Mouse (Mus musculus) gastrocnemius, postnatal 14 days (tissue): ENCODE measurements at regions not wholly inside any gene's neighbourhood (a gene's known extent, or its start where the extent isn't known, plus 50 kb on each side); places are given as distances from the start of the nearest gene placed in this dataset.

Experiments used
- DNase-seq: peaks from one replicate; pipeline ENCODE4 v3.0.0; 2021; ENCODE audit warnings: mixed read lengths
- intact Hi-C: fragments of 180-260 bp; cut with DNase I; formaldehyde crosslinking; loops from one replicate; pipeline ENCODE4 v1.15.1; 2025; ENCODE audit warnings: low total_unique reads

DNA sequence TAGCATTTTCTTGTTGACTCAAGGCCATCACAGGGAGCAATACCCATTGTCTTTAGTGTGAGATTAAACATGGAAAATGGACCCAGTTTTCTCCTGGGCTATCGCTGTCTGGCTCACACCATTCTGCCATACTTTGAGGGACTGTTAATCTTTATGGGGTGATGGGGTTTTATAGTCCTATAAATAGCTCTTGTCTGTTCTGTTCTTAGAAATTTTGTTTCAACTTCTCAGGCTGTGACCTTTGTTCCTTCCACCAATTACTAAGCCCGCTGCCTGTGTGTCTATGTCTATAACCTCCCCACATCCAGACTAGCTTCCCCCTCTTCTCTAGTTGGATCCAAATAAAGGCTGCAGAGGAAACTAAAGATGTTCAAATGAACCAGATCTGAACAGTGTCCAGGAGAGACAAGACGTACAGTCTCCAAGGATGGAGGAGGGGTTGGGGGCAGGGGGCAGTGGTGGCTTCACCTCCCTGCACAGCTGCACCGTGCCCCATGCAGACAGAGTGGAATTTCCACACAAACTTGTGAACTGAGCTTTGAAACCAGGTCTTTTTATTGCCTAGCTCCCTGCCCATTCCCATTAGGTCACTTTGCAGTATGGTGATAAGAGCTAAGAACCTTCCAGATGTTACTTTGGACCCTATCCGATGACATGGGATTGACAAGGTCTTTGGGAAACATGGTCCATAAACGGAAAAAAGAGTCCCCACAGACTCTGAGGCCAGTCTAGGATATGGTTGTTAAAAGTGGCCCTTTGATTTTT is 69.9 kb upstream of the Tpm1 start:
- DNase-seq: no peak

GRCm38 (mm10) chr9:67118429-67118828 is 69.2 kb upstream of the Tpm1 start:
- intact Hi-C loops: no loop called here

More for the DNA sequence above, 69.9 kb upstream of the Tpm1 start:
- intact Hi-C loops: no loop called here

DNA sequence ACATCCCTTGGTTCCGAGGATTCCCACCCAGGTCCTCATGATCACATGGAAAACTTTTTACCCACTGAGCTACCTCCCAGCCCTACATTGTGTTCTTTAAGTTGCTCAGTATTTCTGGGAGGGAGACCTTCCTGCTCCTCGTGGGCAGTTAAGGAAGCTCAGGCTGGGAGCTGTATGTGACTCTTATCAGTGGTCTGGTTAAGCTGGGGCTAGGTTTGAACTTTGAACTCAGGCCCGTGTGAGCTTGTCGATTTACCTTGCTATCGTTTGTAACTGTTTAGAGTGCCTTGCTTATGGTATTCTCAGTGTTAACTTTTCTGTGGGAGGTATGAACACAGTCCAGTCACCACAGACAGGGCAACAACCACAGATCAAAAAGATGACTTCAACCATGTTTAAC is 68.4 kb upstream of the Tpm1 start:
- intact Hi-C loops: no loop called here
- no peak for DNase-seq

More at GRCm38 (mm10) chr9:67118429-67118828, 69.2 kb upstream of the Tpm1 start:
- no peak for DNase-seq

GRCm38 (mm10) chr9:67115991-67116390 is 66.8 kb upstream of the Tpm1 start:
- intact Hi-C loops: no loop called here
- DNase-seq: no peak

DNA sequence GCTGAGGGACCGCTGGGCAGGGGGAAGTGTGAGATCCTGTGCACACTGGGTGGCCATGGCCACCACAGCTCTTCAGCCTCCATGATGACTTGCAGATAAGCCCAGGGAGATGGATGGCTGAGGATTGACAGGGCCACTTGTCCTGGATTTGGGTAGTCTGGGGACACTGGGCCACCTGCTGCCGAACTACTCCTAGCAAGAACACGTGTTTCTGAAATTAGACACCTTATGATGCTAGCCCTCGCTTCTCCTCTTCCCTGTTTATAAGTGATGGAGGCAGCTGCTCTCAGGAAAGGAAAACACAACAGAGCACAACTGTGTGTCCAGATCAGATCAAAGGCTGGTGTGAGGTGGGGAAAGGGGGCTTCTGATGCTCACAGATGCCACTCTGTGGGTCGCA is 64.9 kb upstream of the Tpm1 start:
- DNase-seq: peak; percentile 60
- intact Hi-C loops: no loop called here

- intact Hi-C loops: no loop called here
These were observed 62.8 kb upstream of the Tpm1 start for GRCm38 (mm10) chr9:67111836-67112584.

DNA sequence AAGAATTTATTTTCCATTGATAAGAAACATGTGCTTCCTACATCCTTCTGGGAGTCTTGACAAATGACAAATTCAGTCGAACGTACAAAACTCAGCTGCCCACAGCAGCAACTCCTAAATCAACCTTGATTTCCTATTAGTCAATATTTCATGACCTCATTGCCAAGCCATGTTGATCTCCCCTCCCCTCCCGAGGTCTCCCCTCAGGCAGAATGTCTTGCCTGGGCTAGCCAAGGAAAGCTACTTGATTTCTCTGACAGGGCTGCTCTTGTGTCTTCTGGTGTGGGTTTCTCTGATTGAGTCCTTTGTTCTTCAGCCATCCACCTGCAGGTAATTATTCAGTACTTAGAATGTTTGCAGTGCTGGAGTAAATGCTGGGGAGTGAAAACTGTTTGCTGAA is 58.7 kb upstream of the Tpm1 start:
- intact Hi-C loops: no loop called here
- no peak for DNase-seq

More at GRCm38 (mm10) chr9:67111836-67112584, 62.8 kb upstream of the Tpm1 start:
- no peak for DNase-seq

- intact Hi-C loops: no loop called here
- peak; percentile 40 for DNase-seq
These were observed 56.7 kb upstream of the Tpm1 start for GRCm38 (mm10) chr9:67105867-67106266.

DNA sequence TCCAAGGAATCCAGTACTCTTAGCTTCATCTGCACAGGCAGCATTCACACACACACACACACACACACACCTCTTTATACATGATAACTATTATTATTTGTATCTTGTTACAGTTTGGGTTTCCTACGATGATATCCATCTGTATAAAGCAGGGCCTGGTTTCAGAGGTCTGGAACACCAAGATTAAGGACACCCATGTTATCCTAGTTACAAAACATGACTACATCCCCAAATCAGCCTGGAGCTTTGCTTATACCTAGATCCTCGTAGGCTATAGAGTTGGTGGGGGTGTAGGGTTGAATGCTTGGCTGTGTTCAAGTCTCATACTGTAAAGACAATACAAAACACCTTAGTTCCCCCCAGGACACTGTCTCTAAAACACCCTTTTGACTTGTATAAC is 56.0 kb upstream of the Tpm1 start:
- intact Hi-C loops: no loop called here
- no peak for DNase-seq

GRCm38 (mm10) chr9:67104616-67105015 is 55.4 kb upstream of the Tpm1 start:
- no peak for DNase-seq
- intact Hi-C loops: no loop called here

GRCm38 (mm10) chr9:67102578-67102977 is 53.4 kb upstream of the Tpm1 start:
- DNase-seq: no peak

DNA sequence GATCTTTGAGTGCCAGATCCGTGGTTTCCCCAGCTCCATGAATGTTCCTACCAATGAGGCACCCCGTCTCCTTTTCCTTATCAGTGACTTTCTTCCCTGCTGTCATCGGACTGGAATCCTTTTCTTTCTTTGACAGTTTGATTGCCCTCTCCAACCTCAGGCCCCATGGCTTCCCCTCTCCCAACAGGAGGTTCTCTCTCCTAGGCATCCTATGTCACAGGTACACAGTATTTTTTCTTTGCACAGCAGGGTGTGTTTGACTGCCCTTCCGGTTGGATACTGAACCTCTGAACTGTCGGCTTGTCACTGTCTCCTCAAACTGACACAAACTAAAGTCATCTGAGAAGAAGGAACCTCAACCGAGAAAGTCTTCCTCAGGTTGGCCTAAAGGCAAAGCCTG is 50.3 kb upstream of the Tpm1 start:
- no peak for DNase-seq
- intact Hi-C loops: no loop called here

More at GRCm38 (mm10) chr9:67102578-67102977, 53.4 kb upstream of the Tpm1 start:
- intact Hi-C loops: no loop called here
